Mouse (Mus musculus) testis, adult 2 months (tissue): ENCODE results near the gene Nup93. TPM values are rescaled to one million over a fixed set of nuclear protein-coding genes. Genes with fewer than 3 reads are reported as not detected.

Experiments used
- H3K27ac ChIP-seq: fragments of 200-500 bp; 2 replicates; pipeline ENCODE4 v1.5.1; 2012; ENCODE audit warnings: low read depth, low read length; ENCODE audit not compliant: control insufficient read depth, insufficient read depth
- H3K27me3 ChIP-seq: fragments of 200-500 bp; 2 replicates; pipeline ENCODE4 v1.6.1; 2012; ENCODE audit warnings: mild to moderate bottlenecking, low read length, moderate library complexity; ENCODE audit not compliant: control insufficient read depth, insufficient read depth
- H3K36me3 ChIP-seq: fragments of 200-500 bp; 2 replicates; pipeline ENCODE4 v1.6.1; 2012; ENCODE audit warnings: mild to moderate bottlenecking, low read length; ENCODE audit not compliant: control insufficient read depth, insufficient read depth
- H3K4me1 ChIP-seq: fragments of 200-500 bp; 2 replicates; pipeline ENCODE4 v1.6.1; 2012; ENCODE audit warnings: low read length; ENCODE audit not compliant: control insufficient read depth, insufficient read depth
- H3K4me3 ChIP-seq: fragments of 200-500 bp; 2 replicates; pipeline ENCODE4 v1.5.1; 2012; ENCODE audit warnings: low read depth, mild to moderate bottlenecking, low read length, moderate library complexity, mixed read lengths; ENCODE audit not compliant: control insufficient read depth
- CTCF ChIP-seq: fragments of 200-500 bp; IDR thresholded peaks from 2 replicates; pipeline ENCODE4 v1.5.1; 2012; ENCODE audit warnings: low read depth, mild to moderate bottlenecking, inconsistent platforms, low read length, moderate library complexity; ENCODE audit not compliant: control insufficient read depth, insufficient read depth, insufficient replicate concordance
- POLR2A ChIP-seq: fragments of 200-500 bp; IDR thresholded peaks from 2 replicates; pipeline ENCODE4 v1.6.1; 2012; ENCODE audit warnings: low read depth, mild to moderate bottlenecking, inconsistent platforms, low read length, moderate library complexity; ENCODE audit not compliant: control insufficient read depth
- polyA plus RNA-seq: library from polyadenylated mRNA; depleted of rRNA; stranded (reverse); fragments of >200 nt; gene quantifications from 2 replicates; pipeline ENCODE4 v1.2.3, GENCODE M21; 2012

The Nup93 gene
- polyA plus RNA-seq, 1 experiment = 27.1 TPM

GRCm38 (mm10) chr8:94227381-94227939 lies 13.1 kb downstream of the Nup93 start:
- Histone ChIP-seq H3K27ac (no peak overlapping the region), H3K36me3 (no peaks in the 10 kb centered on the region; the same call in 1 of the 2 replicates), H3K27me3 (no peaks in the 10 kb centered on the region), H3K4me3 (no peak overlapping the region), H3K4me1 (no peaks in the 10 kb centered on the region)
- TF ChIP-seq CTCF (no peak), POLR2A (no peak)

- no peaks in the 10 kb centered on the region for H3K36me3 ChIP-seq
- no peak overlapping the region for H3K27ac ChIP-seq
- TF ChIP-seq POLR2A = no peak
- no peak for TF ChIP-seq CTCF
- no peaks in the 10 kb centered on the region for H3K27me3 ChIP-seq
- H3K4me3 ChIP-seq = no peak overlapping the region
- H3K4me1 ChIP-seq = no peaks in the 10 kb centered on the region
Measured at GRCm38 (mm10) chr8:94240240-94240751, 25.9 kb downstream of the Nup93 start.

GRCm38 (mm10) chr8:94249836-94250435 lies 35.6 kb downstream of the Nup93 start:
- Histone ChIP-seq H3K4me3 (no peak overlapping the region), H3K27me3 (no peaks in the 10 kb centered on the region), H3K36me3 (no peaks in the 10 kb centered on the region), H3K4me1 (no peaks in the 10 kb centered on the region), H3K27ac (no peak overlapping the region)
- TF ChIP-seq POLR2A (no peak), CTCF (no peak)

- H3K27ac ChIP-seq = no peak overlapping the region
- no peaks in the 10 kb centered on the region for H3K27me3 ChIP-seq
- no peak overlapping the region for H3K4me3 ChIP-seq
- TF ChIP-seq POLR2A (no peak), CTCF (no peak)
- H3K36me3 ChIP-seq = no peaks in the 10 kb centered on the region
- H3K4me1 ChIP-seq = no peaks in the 10 kb centered on the region
Measured at GRCm38 (mm10) chr8:94258881-94259280, 44.5 kb downstream of the Nup93 start.

- Histone ChIP-seq H3K4me3 (no peak overlapping the region), H3K4me1 (no peaks in the 10 kb centered on the region), H3K27ac (no peak overlapping the region), H3K27me3 (no peaks in the 10 kb centered on the region), H3K36me3 (no peaks in the 10 kb centered on the region)
- TF ChIP-seq CTCF = no peak
- no peak for TF ChIP-seq POLR2A
Measured at GRCm38 (mm10) chr8:94262626-94263297, 48.4 kb downstream of the Nup93 start.

GRCm38 (mm10) chr8:94266344-94267191 lies 52.2 kb downstream of the Nup93 start:
- H3K4me1 ChIP-seq = no peaks in the 10 kb centered on the region
- H3K27ac ChIP-seq = no peak overlapping the region
- no peaks in the 10 kb centered on the region for H3K36me3 ChIP-seq
- no peak overlapping the region for H3K4me3 ChIP-seq
- TF ChIP-seq POLR2A (no peak), CTCF (no peak)
- H3K27me3 ChIP-seq = no peaks in the 10 kb centered on the region

- H3K36me3 ChIP-seq = no peaks in the 10 kb centered on the region
- H3K4me1 ChIP-seq = no peaks in the 10 kb centered on the region
- H3K27me3 ChIP-seq = no peaks in the 10 kb centered on the region
- no peak overlapping the region for H3K4me3 ChIP-seq
- TF ChIP-seq CTCF (no peak), POLR2A (no peak)
- H3K27ac ChIP-seq = no peak overlapping the region
Measured at GRCm38 (mm10) chr8:94268359-94268890, 54.1 kb downstream of the Nup93 start.
